Mouse (Mus musculus) granulocyte monocyte progenitor cell, adult 5-6 weeks (primary cell): Measurements from ENCODE around the gene Prickle2. TPM values are rescaled to one million over a fixed set of nuclear protein-coding genes. Genes with fewer than 3 reads are reported as not detected.

ENCODE experiments used
- ATAC-seq: replicated peaks from 2 replicates; pipeline ENCODE4 v1.8.0; 2016; ENCODE audit warnings: mild to moderate bottlenecking, moderate TSS enrichment, inconsistent platforms; ENCODE audit not compliant: poor library complexity, severe bottlenecking
- total RNA-seq, 2 experiments: library from RNA; stranded (forward) in 1 of 2; stranded (reverse) in 1 of 2; fragments of 200-712, 200-1000 nt in 1 of 2; fragments of >200 nt in 1 of 2; fragmentation: Nextera tagmentation in 1 of 2; gene quantifications; 2 replicates each; pipeline ENCODE4 v1.2.3; 2014 to 2017

Gene Prickle2
- total RNA-seq, 2 experiments from 2014 or later: not detected

- ATAC-seq: no peak
Observed at GRCm38 (mm10) chr6:92609078-92609477, 96.9 kb downstream of the Prickle2 start.

DNA sequence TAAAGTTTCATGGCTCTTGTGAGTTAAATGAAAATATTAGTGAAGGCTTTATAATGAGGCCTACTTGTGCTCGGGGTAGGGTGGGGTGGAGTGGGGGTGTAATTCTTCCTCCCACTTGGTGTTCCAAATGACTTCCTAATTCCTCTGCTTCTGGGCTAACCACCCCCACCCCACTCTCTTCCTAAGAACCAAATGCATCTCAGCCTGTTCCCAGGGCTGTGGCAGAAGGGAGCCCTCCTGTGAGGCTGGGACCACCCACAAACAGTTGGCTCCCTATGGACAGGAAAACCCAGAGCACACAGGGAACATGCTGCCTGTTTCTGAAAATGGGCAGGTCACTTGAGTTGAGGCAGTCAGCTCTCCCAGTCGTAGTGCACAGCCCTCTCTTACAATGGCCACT is 100.8 kb downstream of the Prickle2 start:
- no peak for ATAC-seq

GRCm38 (mm10) chr6:92596340-92596739 is 109.6 kb downstream of the Prickle2 start:
- ATAC-seq: no peak

DNA sequence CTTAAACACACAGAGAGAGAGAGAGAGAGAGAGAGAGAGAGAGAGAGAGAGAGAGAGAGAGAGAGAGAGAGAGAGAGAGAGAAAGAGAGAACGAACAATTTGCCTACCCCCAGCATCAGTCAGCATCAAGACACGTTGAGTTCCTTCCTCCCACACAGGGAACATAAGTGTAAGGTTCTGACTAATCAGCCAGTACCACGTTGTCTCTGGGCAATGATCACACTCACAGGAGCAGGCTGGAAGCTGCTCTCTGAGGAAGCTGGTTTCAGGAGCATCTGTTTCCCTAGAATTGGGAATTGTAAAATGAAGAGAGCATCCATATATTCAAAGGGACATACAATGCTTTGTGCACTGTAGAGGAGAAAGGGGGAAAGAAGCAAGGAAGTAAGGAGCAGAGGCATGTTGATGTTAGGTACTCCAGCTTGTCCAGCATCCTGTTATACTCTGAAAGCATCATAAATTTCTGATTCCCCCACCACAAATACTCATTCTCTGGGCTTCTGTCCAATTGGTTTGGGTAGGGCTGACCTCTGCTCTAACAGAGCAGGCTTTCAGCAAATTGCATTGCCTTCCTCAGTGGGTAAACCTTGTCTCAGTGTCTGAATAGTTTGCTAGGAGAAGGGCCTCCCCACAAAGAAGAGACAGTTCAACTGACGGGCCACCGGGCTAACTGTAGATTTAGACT is 116.4 kb downstream of the Prickle2 start:
- no peak for ATAC-seq

- no peak for ATAC-seq
Observed at GRCm38 (mm10) chr6:92584026-92584425, 121.9 kb downstream of the Prickle2 start.

DNA sequence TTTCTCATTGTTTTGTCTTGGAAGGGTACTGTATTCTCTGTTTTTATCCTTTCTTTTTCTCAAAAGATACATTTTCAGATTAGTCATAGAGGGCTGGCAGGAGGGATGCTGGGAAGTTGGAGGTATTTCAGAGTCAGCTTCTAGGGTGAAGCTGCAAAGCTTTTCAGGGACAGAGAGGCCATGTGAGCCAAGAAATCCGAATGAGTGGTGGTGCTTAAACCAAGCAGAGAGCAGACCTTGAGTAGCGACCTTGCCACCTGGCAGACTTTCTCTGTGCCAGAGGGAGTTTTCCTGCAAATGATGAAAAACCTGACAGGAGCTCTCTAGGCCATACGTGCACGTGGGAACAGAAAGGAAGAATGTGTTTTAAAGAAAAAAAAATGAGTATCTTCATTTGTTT is 130.7 kb downstream of the Prickle2 start:
- no peak for ATAC-seq

DNA sequence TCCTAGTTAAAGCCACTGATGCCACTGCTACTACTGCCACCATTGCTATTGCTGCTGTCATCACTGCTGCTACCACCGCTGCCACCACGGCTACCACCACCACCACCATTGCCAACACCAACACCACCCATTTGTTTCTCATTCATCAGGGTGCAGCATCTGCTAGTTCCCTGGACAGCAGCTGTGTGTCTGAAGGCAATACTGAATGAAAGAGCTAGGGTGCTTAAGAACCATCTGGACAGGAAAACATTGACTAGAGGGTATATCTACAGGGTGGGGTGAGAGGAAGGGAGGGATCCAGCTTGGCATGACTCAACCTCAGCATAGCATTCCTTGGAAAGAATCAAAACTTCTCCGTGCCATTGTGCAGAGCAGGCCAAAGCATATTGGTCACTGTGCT is 133.8 kb downstream of the Prickle2 start:
- no peak for ATAC-seq

- ATAC-seq: no peak
Observed at GRCm38 (mm10) chr6:92570090-92570489, 135.9 kb downstream of the Prickle2 start.

DNA sequence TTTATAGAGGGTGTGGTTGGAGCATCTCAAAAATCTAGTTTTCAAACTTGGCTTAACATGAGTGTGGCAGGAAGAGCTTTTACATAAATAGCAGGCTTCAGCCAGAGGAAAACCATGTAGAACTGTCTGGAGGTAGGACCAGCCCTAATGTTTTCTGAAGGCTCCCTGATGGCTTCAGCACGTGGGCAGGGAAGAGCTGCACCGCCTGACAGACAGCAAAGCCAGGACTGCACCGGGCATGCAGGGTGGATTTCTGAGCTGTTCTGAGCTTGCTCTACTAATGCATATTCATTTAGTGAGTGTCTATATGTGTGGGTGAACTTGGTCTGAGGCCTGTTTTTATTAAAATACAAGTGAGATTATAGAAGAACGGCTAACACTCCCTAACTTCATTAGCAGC is 136.7 kb downstream of the Prickle2 start:
- no peak for ATAC-seq

GRCm38 (mm10) chr6:92559261-92559660 is 146.7 kb downstream of the Prickle2 start:
- no peak for ATAC-seq

DNA sequence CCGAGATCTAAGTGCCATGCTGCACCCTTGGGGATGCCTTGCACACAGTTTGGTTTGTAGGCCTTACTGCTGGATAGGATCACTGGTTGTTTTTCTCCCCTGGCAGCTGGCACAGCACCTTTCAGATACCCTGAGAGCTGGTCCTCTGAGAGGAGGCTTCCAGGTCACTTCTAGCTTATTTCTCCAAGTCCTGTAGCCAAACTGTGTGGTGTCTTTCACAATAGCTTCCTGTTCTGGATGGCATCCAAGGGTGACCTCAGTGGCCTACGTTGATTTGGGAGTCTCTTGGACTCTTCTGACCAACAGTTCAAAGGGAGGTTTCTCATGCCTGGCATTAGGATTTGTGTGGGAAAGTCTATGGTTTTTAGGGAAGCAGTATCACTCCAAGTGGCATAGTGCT is 150.3 kb downstream of the Prickle2 start:
- ATAC-seq: no peak

- 0 out of 2 replicates have a peak, but pooled peaks have one; percentile 20 for ATAC-seq
Observed at GRCm38 (mm10) chr6:92553086-92553485, 152.9 kb downstream of the Prickle2 start.

DNA sequence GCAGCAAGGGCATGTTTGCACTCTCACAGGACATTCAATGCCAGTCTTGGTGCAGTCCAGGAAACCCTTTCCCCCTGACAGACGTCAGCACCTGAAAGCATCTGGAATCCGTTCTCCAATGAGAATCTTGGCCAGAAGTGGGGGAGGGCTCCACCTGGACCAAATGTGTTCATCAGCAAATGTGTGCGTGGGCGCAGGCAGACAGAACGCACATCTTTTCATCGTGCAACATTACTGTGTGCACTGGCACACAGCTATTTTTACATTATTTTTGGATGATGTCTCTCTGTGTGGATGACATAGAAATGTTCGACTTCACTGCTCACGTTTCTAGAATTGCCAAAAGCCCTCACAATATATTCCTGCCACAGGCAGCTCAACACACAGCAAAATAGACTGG is 156.7 kb downstream of the Prickle2 start:
- no peak for ATAC-seq

GRCm38 (mm10) chr6:92545204-92545603 is 160.8 kb downstream of the Prickle2 start:
- ATAC-seq: no peak

DNA sequence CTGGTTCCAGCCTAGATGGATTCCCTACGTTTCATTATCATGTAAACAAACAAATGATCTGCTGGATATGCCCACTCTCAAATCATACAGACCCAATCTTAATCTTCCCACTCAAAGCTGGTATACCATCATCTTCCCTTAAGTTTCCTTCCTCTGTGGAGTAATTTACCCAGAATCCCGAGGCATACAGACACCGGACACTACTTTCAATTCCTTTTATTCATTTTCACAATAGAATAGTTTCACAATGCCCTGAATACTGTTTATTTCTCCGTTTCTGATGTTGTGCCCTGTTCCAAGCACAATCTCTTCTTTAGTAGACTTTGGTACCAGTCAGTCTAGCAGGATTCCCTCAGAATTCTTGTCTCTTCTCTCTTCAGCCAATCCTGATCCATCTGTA is 162.1 kb downstream of the Prickle2 start:
- ATAC-seq: peak; percentile 70

DNA sequence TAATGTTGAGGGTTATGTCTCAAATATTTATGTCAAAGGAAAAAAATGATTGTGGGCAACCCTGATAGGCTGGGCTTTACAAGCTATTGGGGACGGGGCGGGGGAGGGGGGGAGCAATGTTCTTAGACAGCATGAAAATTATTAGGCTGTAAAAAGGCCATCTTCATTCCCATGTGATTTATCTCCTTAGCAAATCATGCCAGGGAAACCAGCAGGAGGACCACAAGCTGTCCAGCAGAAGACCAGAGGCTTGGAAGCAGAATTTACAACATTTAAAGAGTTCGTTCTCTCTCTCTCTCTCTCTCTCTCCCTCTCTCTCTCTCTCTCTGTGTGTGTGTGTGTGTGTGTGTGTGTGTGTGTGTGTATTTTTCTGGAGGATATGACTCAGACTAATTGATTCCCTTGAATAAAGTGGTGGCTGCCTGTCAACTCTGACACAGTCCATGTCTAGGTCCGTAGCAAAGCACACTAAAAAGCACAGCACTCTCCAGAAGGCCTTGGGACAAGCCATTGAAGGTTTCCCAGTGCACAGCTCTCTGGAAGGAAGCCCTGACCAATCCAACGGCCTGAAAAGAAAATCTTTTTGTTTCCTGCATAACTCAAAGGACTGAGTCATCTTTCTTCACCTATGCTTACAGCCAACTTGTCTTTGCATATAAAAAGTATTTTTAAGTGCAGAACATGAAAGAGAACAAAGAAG is 163.4 kb downstream of the Prickle2 start:
- ATAC-seq: no peak

DNA sequence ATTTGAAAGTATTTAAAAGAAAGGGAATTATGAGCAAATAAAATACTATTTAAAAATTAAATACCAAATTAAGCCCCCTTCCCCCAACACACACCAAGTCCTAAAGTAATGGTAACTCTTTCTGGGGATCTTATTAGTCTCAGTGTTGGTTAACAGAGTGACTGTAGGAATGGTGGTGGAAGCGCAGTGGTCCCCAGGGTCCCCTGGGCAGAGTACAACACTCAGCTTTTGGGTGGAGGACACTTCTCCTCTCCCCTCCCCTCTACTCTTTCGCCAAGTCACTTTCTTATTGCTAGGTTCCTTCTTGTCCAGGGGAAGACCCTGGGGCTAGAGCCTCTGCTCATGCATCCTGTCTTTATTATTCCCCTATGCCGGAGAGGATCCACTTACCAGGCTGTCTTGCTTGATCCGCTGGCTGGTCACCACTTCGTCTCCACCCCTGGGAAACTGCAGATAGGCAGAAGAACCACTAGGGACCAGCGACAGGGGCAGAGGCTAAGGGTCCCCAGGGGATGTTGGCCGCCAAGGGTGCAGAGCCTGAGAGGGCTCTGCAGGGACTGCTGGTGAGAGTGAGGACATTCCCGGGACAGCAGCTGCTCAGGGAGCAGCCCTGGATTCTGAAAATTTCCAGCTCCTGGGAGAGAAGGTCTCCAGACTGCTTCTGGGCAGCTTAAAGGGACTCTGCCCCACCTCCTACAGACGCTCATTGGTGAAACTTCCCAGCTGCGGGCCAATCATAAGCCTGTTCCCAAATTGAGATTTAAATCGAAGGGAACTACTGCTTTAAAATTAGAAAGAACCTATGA is 171.5 kb downstream of the Prickle2 start:
- no peak for ATAC-seq

- ATAC-seq: no peak
Observed at GRCm38 (mm10) chr6:92533306-92534063, 172.5 kb downstream of the Prickle2 start.

GRCm38 (mm10) chr6:92532896-92533295 is 173.1 kb downstream of the Prickle2 start:
- no peak for ATAC-seq

GRCm38 (mm10) chr6:92532331-92532730 is 173.6 kb downstream of the Prickle2 start:
- ATAC-seq: no peak
